Mouse (Mus musculus) CH12.LX (cell line): ENCODE measurements at regions not wholly inside any gene's neighbourhood (a gene's known extent, or its start where the extent isn't known, plus 50 kb on each side); places are given as distances from the start of the nearest gene placed in this dataset.

ENCODE experiments used
- DNase-seq: peaks from one replicate; pipeline ENCODE4 v3.0.0-alpha.2; 2013; ENCODE audit errors: extremely low read depth
- H3K27ac ChIP-seq: 2 replicates; pipeline ENCODE4 v1.5.1; 2012; ENCODE audit warnings: low read depth, mild to moderate bottlenecking, control low read depth, moderate library complexity; ENCODE audit not compliant: insufficient read depth
- H3K27me3 ChIP-seq: replicated peaks from 2 replicates; pipeline ENCODE3; 2012; ENCODE audit warnings: inconsistent platforms
- H3K36me3 ChIP-seq, 2 experiments: replicated peaks in 1 of 2; 2 replicates each; pipeline versions ENCODE3 to v1.6.1; 2012; ENCODE audit warnings: inconsistent platforms in 1 of 2, low read length in 1 of 2, mild to moderate bottlenecking in 1 of 2, mixed read lengths in 1 of 2, moderate library complexity in 1 of 2; ENCODE audit not compliant: control insufficient read depth in 1 of 2, insufficient read depth in 1 of 2
- H3K4me1 ChIP-seq, 2 experiments: 2 replicates each; pipeline ENCODE4 v1.6.1; 2012; ENCODE audit warnings: inconsistent platforms in 1 of 2, moderate library complexity in 1 of 2; ENCODE audit not compliant: insufficient read depth in 2 of 2, control insufficient read depth in 1 of 2
- H3K4me2 ChIP-seq: 2 replicates; pipeline ENCODE4 v1.6.1; 2012; ENCODE audit warnings: low read depth, mild to moderate bottlenecking, control low read depth; ENCODE audit not compliant: poor library complexity, insufficient read depth, severe bottlenecking
- H3K4me3 ChIP-seq, 3 experiments: fragments of 150-350 bp in 1 of 3; sonication (generic) in 1 of 3; replicated peaks in 1 of 3; 2 replicates each; pipeline versions ENCODE3 to v1.5.1; 2011 to 2012; ENCODE audit warnings: low read depth in 2 of 3, low read length in 2 of 3, mild to moderate bottlenecking in 2 of 3, moderate library complexity in 2 of 3, control low read depth in 1 of 3, improper control_type of control experiment in 1 of 3, inconsistent platforms in 1 of 3, mixed read lengths in 1 of 3; ENCODE audit not compliant: poor library complexity in 1 of 3
- H3K79me2 ChIP-seq: replicated peaks from 2 replicates; pipeline ENCODE4 v1.6.1; 2012; ENCODE audit warnings: mild to moderate bottlenecking, moderate library complexity; ENCODE audit not compliant: control insufficient read depth, poor library complexity, insufficient read depth, severe bottlenecking; ENCODE audit errors: extremely low read depth
- H3K9ac ChIP-seq: 2 replicates; pipeline ENCODE4 v1.6.1; 2012; ENCODE audit warnings: low read depth, mild to moderate bottlenecking, control low read depth, moderate library complexity; ENCODE audit not compliant: insufficient read depth
- H3K9me3 ChIP-seq: replicated peaks from 2 replicates; pipeline ENCODE3; 2012; ENCODE audit warnings: low read length, inconsistent platforms, mixed read lengths
- BHLHE40 ChIP-seq: IDR thresholded peaks from 2 replicates; pipeline ENCODE4 v1.6.1; 2011; ENCODE audit warnings: mild to moderate bottlenecking, low read depth, low read length, improper control_type of control experiment
- CHD2 ChIP-seq: IDR thresholded peaks from 2 replicates; pipeline ENCODE4 v1.6.1; 2011; ENCODE audit warnings: low read length, improper control_type of control experiment
- CTCF ChIP-seq, 2 experiments: IDR thresholded peaks in 1 of 2; conservative IDR thresholded peaks in 1 of 2; 2 replicates each; pipeline ENCODE4 v1.5.1; 2011 to 2012; ENCODE audit warnings: low read depth in 2 of 2, low read length in 2 of 2, improper control_type of control experiment in 1 of 2, inconsistent platforms in 1 of 2, mild to moderate bottlenecking in 1 of 2, moderate library complexity in 1 of 2
- E2F4 ChIP-seq: IDR thresholded peaks from 2 replicates; pipeline ENCODE4 v1.6.1; 2011; ENCODE audit warnings: low read depth, low read length, improper control_type of control experiment; ENCODE audit not compliant: insufficient replicate concordance
- ELF1 ChIP-seq: IDR thresholded peaks from 2 replicates; pipeline ENCODE4 v1.6.1; 2014; ENCODE audit warnings: low read depth, mild to moderate bottlenecking, inconsistent platforms, low read length, improper control_type of control experiment
- EP300 ChIP-seq: IDR thresholded peaks from 2 replicates; pipeline ENCODE4 v1.6.1; 2011; ENCODE audit warnings: low read length, improper control_type of control experiment
- ETS1 ChIP-seq: conservative IDR thresholded peaks from 2 replicates; pipeline ENCODE4 v1.6.1; 2012; ENCODE audit warnings: low read depth, mild to moderate bottlenecking, inconsistent platforms, low read length, improper control_type of control experiment, moderate library complexity
- GABPA ChIP-seq: IDR thresholded peaks from 2 replicates; pipeline ENCODE4 v1.6.1; 2012; ENCODE audit warnings: low read depth, low read length, improper control_type of control experiment, inconsistent platforms; ENCODE audit not compliant: insufficient replicate concordance
- HCFC1 ChIP-seq: IDR thresholded peaks from 2 replicates; pipeline ENCODE4 v1.6.1; 2012; ENCODE audit warnings: low read depth, mild to moderate bottlenecking, inconsistent platforms, low read length, improper control_type of control experiment
- JUND ChIP-seq: conservative IDR thresholded peaks from 2 replicates; pipeline ENCODE4 v1.6.1; 2011; ENCODE audit warnings: low read depth, low read length, improper control_type of control experiment
- MXI1 ChIP-seq: IDR thresholded peaks from 2 replicates; pipeline ENCODE4 v1.6.1; 2011; ENCODE audit warnings: mild to moderate bottlenecking, low read depth, low read length, improper control_type of control experiment
- MYC ChIP-seq: IDR thresholded peaks from 2 replicates; pipeline ENCODE4 v1.6.1; 2011; ENCODE audit warnings: low read depth, mild to moderate bottlenecking, improper control_type of control experiment, low read length
- NRF1 ChIP-seq: IDR thresholded peaks from 2 replicates; pipeline ENCODE4 v1.6.1; 2014; ENCODE audit warnings: low read depth, mild to moderate bottlenecking, inconsistent platforms, low read length, improper control_type of control experiment, moderate library complexity
- RAD21 ChIP-seq: IDR thresholded peaks from 2 replicates; pipeline ENCODE4 v1.6.1; 2011; ENCODE audit warnings: low read depth, mild to moderate bottlenecking, low read length, improper control_type of control experiment, moderate library complexity
- RCOR1 ChIP-seq: conservative IDR thresholded peaks from 2 replicates; pipeline ENCODE4 v1.6.1; 2012; ENCODE audit warnings: low read depth, mild to moderate bottlenecking, inconsistent platforms, low read length, improper control_type of control experiment
- SIN3A ChIP-seq: IDR thresholded peaks from 2 replicates; pipeline ENCODE4 v1.6.1; 2012; ENCODE audit warnings: low read length, improper control_type of control experiment, inconsistent platforms
- USF1 ChIP-seq: IDR thresholded peaks from 2 replicates; pipeline ENCODE4 v1.6.1; 2014; ENCODE audit warnings: low read depth, mild to moderate bottlenecking, inconsistent platforms, low read length, improper control_type of control experiment
- ZC3H11A ChIP-seq: IDR thresholded peaks from 2 replicates; pipeline ENCODE4 v1.6.1; 2012; ENCODE audit warnings: low read depth, mild to moderate bottlenecking, inconsistent platforms, low read length, improper control_type of control experiment
- ZKSCAN1 ChIP-seq: IDR thresholded peaks from 2 replicates; pipeline ENCODE4 v1.6.1; 2012; ENCODE audit warnings: low read depth, inconsistent platforms, low read length, improper control_type of control experiment, borderline replicate concordance
- dilution Hi-C: fragments of 300-500 bp; cut with MboI; formaldehyde crosslinking; loops from 2 replicates; pipeline ENCODE4 v1.14.3; 2020; ENCODE audit warnings: low sequenced_read_pairs; ENCODE audit not compliant: extremely low pct_unique_long_range_greater_than_20kb, extremely low pct_ligation_motif_present
- in situ Hi-C: fragments of 300-500 bp; cut with MboI; formaldehyde crosslinking; loops from 3 replicates; pipeline ENCODE4 v1.14.3; 2019; ENCODE audit warnings: low sequenced_read_pairs, low pct_ligation_motif_present, low pct_unique_long_range_greater_than_20kb, mixed read lengths

DNA sequence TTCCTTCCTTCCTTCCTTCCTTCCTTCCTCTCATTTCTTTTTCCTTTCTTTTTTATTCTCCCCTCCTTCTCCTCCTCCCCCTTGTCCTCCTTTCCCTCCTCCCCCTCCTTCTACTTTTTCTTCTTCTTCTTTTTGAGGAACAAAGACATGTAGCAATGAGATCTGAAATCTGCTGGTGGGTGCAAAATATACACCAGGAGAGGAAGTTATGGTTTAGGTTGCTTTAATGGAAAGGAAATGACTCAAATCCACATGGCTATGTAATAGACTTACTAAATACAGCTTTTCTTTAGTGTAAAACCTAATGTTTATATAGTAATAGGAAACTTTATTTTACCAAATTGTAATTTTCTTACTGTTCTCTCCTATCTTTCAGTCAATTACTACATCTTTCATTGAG lies 349.5 kb upstream of the Klf6 start:
- peak; percentile 29 for DNase-seq
- Histone ChIP-seq H3K9ac (no peak overlapping the region), H3K27ac (no peak overlapping the region), H3K36me3 (no peaks in the 10 kb centered on the region), H3K27me3 (no peaks in the 10 kb centered on the region), H3K4me2 (no peak overlapping the region), H3K9me3 (no peaks in the 10 kb centered on the region), H3K4me1 (peaks cover 0 to 6% of the 10 kb centered on the region in 2 experiments; a peak in 2 of 4 replicates), H3K79me2 (no peaks in the 10 kb centered on the region), H3K4me3 (no peak overlapping the region)
- dilution Hi-C loops (no loop called here), in situ Hi-C loops (no loop called here)
- TF ChIP-seq MYC (no peak), ZC3H11A (no peak), ETS1 (no peak), NRF1 (no peak), JUND (no peak), USF1 (no peak), ELF1 (no peak), CTCF (conservative IDR thresholded peaks at IDR 0.05 in 1 of 2, IDR thresholded peaks at IDR 0.05 in 1 of 2; ENCODE audit: low read depth in 2 of 2, low read length in 2 of 2) (no peak), SIN3A (no peak), EP300 (peak; percentile 62), GABPA (no peak), CHD2 (no peak), HCFC1 (no peak), E2F4 (no peak), ZKSCAN1 (no peak), RAD21 (no peak), RCOR1 (no peak), BHLHE40 (0 out of 2 replicates have a peak, but pooled peaks have one; percentile 9)

DNA sequence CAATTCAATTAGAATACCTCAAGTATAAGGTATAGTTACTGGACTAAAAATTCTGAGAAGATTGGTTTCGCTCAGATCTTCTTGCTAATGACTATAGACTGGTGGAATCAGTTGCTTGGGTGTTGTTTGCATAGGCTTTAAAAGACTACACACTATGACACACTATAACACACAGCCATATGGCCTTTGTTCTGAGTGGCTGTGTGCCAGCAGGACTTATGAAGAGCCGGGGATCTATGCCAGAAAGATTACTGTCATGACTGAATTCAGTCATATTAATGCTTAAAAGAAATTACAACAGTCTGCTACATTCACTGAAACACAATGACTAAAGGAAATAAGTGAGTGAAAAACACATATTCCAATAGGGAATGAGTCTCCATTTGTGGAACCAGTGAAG lies 345.7 kb upstream of the Klf6 start:
- no peak for TF ChIP-seq MXI1
- no peak for TF ChIP-seq CTCF (conservative IDR thresholded peaks at IDR 0.05 in 1 of 2, IDR thresholded peaks at IDR 0.05 in 1 of 2; ENCODE audit: low read depth in 2 of 2, low read length in 2 of 2)
- TF ChIP-seq USF1: no peak
- TF ChIP-seq MYC: no peak
- TF ChIP-seq ZKSCAN1: no peak
- Histone ChIP-seq H3K9ac (no peak overlapping the region), H3K4me2 (no peak overlapping the region; the same call in 1 of the 2 replicates), H3K36me3 (no peaks in the 10 kb centered on the region), H3K27ac (no peak overlapping the region), H3K27me3 (no peaks in the 10 kb centered on the region), H3K4me3 (no peak overlapping the region), H3K4me1 (peaks cover 0 to 6% of the 10 kb centered on the region in 2 experiments; a peak in 2 of 4 replicates), H3K9me3 (no peaks in the 10 kb centered on the region), H3K79me2 (no peaks in the 10 kb centered on the region)
- DNase-seq: no peak
- in situ Hi-C loops: no loop called here
- dilution Hi-C loops: no loop called here
